Mouse (Mus musculus): ENCODE results near the gene F13a1.
A peak's percentile ranks its signal among the peaks of the same experiment; 100 is the strongest.

The F13a1 gene

DNA sequence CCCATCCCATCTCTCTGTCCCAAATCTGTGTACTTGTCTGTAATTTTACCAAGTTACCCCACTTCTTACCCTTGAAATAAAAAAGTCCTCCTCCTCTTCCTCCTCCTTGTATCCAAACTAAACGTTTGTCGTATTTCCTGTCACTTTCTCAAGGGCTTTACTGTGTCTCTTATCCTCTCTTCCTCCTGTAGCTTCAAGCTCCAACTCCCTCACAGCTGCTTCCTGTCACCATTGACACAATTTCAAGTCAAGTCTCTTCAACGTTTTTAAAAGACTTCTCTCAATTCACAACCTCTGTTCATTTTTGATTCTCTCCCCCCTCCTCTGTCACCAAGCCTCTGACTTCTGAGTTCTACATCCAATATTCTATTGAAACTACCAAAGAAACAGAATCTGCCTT, at the start of gene F13a1:
F13a1 (minus strand) TSS at position 119 of the 400 bp plus-strand sequence.
- no peak for DNase-seq

DNA sequence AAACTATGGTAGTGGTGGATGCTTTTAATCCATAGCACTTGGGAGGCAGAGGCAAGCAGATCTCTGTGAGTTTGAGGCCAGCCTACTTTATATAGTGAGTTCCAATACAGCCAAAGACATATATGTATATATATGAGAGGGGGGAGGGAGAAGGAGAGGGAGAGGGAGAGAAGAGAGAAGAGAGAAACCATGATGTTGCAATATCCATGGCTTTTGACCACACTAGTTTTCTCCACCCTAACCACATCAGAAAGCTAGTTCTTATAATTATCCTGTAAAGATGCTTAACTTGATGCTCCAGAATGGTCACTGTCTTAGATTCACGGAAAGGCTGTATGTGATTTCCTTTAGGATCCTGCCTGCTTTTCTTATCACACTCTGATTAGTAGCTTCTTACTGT, 41.6 kb upstream of the F13a1 start:
- no peak for DNase-seq

DNA sequence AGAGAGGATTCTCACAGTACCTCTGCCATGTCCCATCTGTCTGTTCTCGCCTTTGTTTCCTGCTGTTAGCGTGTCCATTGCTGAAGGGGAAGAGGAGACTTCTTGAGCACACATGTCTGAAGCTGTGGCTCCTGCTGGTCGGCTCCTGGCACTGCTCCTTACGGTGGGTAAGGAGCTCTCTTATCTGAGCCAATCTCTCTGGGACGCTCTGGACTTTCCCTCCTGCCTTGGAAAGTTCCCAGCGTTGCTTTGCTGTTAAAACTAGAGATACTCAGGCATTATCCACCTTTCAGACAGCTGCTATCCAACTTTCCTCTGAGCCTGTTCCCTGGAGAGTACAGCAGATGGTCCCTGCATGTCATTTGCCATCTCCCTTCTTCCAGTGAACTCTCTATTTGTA, 39.1 kb upstream of the F13a1 start:
- DNase-seq, result no peak

DNA sequence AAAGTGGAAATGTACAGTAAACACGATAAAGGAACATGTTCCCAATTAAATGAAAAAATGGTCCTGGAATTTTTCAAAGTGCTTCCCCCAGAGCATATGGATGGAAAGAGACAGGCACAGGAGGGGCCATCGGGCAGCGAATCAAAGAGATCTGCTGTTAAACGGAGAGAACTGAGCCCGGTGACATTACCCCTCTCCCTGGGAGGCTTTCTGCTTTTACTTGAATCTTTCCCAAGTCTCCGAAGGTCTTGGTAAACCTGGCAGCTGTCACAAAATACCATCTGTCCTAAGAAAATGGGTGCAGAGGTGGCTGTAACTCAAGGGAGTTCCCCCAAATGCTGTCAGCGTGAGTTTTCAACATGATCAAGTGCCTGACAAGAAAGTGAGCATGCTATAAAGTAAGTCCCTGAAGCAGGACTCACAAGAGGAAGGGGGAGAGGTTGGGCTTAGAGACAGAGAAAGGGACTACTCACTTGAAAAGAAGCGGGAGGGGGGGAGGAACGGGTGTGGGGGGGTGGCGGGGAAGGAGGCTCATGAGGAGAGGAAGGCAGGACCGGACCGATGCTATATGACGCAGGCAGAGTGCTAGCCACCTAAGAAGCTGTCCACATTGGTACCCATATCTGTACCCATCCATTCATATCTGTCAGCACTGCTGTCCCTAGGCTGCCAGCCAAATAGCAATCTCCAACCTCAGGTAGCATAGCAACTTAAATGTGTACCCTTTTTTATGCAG, 31.6 kb upstream of the F13a1 start:
- DNase-seq, result no peak

DNA sequence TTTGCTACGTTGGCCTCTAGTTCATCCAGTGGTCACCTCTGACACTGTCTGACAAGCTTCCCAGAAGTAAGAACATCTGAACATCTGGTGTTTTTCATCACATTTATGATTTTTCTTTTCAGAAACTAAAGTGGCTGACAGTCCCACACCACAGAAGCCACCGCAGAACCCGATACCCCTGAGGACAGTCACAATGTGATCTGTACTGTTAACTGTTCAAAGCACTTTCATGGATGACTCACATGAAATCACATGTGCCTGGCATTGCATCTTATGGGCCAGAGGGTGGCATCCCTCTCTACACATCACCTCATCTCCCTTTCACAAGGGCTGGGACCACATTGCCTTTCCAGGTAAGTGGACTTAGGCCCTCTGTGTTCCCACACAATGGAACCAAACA, 21.3 kb upstream of the F13a1 start:
- DNase-seq, result no peak

DNA sequence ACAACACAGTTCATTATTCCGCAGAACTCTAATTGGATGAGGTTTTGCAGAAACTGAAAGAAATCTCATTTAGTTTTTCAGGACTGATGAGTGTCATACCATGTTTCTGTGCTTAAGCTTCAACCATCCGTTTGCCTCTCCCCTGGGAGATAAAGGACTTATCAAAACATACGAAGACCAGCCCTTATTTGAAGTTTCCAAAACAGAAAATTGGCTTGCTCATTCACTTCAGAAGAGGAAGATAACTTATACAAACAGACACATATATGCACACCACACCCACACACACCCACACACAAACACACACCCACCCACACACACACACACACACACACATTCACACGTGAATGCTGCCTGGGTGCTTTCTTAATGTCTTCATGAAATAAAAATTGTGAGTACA, 20.8 kb upstream of the F13a1 start:
- no peak for DNase-seq

DNA sequence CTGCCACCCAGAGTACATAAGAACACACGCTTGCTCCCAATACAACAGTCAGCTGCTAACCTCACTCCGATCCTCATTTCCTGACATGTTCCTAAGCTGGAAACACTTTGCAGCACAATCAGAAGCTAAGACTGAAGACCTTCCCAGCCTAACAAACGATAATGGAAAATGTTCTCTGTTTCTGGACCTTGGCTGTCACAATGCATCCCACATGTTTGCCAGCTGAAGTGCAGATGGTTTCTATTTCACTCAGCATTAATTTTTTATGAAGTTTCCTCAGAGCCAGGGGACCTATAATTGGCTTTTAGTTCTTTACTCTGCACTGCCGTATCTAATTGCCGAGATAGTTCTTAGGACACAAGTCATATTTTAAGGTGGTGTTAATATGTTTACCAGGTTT, 10.8 kb upstream of the F13a1 start:
- no peak for DNase-seq

DNA sequence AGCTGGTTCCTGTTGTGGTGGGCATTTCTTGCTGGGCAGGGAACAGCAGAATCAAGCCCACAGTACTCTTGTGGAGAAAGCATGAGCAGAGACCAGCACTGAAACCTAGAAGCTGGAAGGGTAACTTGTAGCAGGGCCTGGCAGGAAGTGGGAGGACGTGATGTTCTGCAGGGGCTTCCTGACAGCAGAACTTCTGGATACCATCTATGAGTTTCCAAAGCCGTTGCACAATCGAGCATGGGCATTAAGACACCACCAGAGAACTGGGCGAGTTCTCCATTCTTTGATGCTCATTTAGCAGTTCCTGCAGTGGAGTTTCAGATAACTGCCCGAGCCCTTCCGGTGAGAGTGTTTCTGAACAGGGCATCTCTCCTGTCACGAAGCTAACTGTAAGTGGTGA, 6.6 kb upstream of the F13a1 start:
- no peak for DNase-seq

DNA sequence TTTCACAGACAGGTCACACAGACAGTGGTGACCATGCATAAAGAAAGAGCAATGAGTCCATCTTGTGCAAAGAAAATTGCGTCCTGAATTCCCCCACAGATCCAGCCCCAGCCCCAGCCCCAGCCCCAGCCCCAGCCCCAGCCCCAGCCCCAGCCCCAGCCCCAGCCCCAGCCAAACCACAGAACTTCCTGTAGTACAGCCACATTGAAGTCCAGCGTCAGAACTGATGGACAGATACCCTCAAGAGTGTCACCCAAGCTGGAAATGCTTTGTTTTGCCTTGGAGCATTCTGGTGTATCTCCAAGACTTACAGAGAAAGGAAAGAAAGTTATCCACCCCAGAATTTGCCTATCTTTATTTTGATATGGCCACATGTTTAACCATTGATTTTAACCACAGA, 413 bp downstream of the F13a1 start:
- DNase-seq, result no peak

DNA sequence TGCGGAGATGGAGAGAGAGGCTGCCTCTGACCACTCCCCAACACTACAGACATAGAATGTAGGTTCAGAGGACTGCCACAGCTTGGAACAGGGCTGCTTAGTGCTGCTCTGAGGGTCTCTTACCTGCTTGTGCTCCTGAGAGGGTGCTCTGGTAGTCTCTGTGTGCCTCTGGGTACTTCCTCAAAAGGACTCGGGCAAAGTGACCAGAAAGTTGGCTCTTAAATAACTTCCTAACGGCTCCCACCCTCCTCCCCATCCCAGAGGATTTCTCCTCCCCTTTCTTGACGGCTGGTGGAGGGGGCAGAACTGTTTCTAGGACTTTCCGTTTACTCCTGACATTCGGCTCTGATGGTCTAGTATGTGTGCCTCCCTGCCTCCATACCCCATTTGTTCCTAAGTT, 1.0 kb downstream of the F13a1 start:
- DNase-seq, result no peak

DNA sequence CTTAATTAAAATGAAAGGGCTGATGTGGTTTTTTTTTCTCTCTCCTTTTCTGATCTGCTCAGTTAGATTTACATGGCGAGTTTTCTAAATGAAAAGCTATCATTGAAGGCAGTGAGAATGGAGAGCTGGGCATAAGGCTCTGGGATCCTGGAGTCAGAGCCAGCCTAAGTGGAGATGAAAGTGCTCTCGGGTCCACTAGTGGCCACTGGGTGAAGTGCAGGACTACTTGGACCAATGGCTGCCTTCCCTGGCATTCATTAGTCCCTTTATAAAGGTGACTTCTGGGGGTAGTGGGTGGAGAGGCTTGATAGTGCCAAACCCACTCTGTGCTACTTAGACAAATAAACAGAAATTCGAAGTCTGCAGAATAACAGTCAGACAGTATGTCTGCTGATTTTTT, 5.0 kb downstream of the F13a1 start:
- peak; percentile 8 to 9 for DNase-seq

DNA sequence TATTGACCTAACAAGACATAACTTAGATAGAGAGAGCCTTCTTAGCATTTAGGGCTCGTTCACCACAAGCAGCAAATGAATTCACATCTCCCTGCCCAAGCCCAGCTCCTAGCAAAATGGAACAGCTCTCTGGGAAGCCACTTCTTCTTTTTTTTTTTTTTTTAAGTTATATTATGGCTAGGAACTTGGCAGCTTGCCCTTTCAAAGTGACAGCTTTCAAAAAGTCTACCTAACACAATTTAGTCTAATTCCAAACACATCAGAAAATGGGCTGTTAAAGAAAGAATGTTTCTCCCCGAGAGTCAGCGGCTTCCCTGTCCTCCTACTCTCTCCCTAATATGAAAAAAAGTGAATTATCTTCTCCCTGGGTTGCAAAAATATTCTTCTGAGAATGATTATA, 15.3 kb downstream of the F13a1 start:
- no peak for DNase-seq

DNA sequence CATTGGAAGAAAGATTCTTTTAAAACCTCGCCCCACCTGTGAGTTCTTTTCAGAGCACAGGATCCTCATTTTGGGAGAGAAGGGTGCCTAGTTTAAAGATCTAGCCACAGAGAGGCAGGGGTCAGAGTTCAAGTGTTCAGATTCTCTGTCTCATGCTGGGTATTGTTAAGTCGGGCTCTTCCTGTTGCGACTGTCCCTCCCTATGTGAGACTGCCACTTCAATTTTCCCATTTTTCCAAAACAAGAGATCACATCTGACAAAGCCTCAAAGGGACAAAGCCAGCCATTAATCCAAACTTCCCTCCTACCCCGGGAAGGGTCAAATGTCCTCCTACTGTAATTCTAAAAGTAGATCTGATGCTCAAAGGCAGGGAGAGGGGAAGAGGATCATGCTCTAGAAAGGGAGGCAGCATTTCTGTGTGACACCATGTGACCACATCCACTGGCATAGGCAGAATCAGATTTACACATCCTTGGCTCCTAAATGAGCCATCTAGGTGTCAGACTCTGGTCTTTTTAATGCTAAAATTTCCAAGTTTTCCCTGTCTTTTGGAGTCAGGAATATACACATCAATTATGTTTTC, 24.0 kb downstream of the F13a1 start:
- no peak for DNase-seq

DNA sequence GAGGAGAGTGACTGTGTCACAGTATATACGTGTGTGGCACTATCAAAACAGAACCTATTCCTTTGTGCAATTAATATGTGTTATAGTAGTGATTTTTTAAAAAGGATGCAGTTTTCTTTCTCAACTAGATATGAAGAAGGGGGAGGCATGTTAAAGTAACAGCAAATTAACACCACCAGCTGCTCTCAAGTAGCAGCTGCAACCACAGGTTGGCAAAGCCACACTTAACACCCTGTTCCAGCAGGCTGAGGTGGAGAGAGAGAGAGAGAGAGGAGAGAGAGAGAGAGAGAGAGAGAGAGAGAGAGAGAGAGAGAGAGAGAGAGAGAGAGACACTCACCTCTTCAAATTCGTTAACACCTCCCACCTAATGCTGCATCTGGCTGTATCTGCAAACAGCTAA, 28.5 kb downstream of the F13a1 start:
- no peak for DNase-seq

DNA sequence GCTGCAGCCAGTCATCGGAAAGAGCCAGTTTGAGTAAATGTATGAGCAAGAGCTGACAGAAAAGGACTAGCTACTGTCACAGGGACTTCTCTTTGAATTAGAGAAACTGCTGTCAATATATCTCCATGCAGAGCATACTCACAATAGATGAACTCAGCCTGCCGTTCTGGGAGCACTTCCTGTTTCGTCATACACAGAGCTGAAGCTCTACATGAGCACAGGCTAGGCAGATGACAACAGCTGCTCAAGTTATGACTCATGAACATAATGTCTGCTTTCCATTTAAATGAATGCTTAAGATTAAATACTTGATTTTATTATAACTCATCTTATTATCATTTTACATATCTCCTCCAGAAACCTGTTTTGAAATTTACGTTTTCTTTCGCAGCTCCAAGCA, 39.3 kb downstream of the F13a1 start:
- no peak for DNase-seq

DNA sequence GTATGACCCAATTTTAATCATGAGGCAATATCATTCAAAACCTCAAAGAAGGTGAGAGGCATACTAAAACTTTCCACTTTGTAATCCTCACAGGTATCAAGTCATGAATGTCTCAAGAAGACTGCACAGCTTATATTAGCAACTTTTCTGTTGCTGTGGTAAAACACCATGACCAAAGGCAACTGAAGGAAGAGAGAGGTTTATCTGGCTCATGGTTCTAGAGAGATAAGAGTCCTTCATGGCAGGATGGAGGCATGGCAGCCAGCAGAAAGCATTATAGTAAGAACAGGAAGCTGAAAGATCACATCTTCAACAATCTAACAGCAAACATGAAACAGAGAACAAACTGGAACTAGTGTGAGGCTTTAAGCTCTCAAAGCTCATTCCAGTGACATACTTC, 43.8 kb downstream of the F13a1 start:
- DNase-seq, result no peak

DNA sequence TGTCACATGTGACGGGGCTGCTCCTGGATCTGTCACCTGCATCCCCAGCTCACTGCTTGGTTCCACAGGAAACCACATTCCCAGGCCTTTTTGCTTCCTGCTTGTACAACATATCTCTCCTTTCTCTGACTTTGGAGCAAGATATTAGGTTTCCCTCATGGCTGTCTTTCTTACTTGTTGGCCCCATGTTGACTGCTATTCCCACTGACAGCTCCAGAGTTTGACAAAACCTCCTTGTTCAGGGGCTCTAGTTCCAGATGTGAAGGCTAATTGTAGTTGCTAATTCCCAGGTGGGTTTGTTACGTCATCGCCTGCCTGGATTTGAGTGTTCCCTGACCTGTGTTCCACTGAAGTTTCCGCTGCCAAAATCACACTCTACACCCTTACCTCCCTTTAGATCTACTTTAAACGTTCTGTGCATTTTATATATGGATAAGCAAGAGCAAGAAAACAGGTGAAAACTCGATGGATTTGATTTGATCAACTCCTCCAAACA, 50.8 kb downstream of the F13a1 start:
- DNase-seq, result no peak

DNA sequence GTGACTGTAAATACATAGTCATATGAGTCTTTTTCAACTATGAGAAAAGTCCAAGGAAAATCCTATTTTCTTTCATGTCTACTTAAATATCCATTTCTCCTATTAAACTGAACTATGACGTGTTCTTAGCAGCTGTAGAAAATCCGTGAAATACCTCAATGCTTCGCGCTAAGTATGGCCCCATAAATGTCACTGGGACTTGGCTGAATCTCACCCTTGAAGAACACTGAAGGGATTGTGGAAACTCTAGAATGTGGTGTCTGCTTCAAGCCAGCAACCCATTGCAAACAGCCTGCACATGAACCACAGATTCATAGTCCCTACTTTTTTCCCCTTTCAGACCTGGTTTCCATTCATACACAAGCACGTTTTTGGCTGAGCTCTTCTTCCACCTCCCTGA, 56.5 kb downstream of the F13a1 start:
- DNase-seq, result no peak

DNA sequence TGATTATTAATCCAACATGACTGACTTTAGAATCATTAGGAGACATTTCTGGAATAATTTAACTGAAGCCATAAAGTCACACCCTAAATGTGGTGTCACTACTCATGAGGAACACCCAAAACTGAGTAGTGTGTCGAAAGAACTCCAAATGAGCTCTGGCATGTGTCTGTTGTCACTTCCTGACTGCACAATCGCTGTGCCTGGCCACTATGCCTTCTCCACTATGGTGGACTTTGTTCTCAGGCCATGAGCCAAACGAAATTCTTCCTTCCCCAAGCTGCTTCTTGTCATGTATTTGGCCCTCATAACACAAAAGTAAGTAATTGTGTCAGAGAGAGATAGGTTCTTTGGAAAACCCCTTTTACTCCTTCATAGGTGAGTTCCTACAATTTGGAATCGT, 61.7 kb downstream of the F13a1 start:
- no peak for DNase-seq

DNA sequence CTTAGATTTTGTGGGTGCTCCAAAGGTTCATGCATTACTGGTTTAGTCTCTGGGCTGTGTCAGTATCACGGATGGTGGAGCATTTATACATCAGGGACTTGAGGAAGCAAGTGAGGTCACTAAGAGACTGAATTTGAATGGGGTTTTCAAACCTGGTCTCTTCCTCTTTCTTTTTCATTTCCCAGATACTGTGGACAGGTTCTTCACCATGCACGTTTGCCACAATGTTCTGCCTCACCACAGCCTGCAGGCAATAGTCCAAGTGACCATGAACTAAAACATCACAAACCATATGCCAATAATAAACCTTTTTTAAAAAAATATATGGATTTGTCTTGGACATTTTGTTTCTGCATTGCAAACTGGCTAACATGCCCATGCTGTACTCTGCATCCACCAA, 77.0 kb downstream of the F13a1 start:
- DNase-seq, result no peak

DNA sequence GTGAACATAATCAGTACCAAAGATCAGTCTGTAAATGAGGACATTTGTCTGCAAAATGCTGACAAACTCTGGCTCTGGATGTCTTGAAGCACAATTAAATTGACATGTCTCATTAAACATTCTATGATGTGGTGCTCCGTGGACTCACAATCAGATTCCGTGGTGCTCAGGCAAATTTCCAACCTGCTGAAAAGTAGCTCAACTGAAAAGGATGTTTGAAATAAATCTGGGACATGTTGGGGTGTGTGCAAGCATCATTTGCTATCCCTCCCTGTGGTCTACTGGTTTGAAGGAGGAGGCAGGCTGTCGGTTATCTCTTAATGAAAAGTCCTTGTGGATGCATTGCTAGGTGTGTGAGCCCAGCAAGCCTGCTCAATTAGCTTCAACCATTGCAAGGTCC, 77.8 kb downstream of the F13a1 start:
- no peak for DNase-seq

DNA sequence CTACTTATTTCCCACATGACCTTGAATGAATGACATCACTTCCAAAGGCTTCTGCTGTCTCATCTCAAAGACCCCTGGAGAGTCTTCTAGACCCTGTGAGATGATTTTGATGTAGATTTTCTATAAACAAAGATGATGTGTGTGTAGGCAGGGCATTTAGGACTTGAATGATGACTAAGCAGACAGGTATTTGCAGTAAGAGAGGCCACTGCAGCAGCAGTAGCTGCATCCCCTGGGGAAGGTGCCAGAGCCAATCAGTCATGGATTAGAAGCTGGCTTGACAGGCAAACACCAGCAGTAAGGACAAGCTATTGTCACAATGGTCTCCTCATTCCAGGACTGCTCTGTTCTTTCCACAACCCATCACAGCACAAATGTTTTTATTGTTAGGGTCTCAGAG, 87.1 kb downstream of the F13a1 start:
- DNase-seq, result no peak

DNA sequence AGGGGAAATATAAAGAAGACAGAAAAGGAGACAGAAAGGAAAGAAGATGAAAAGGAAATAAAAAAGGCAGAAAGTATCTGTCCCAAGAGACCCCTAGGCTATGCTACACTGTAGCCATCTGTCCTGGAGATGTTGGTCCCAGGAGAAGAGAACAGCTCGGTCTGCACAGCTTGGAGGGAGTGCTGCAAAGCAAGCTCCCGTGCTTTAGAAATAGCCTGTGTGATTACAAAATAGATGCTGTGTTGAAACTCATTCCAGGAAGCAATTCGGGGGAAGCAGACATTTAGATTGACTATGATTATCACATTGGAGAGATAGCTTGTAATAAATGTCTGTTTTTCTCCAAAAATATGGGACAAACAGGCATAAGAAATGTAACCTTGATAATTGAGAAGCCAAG, 91.0 kb downstream of the F13a1 start:
- DNase-seq, result no peak

DNA sequence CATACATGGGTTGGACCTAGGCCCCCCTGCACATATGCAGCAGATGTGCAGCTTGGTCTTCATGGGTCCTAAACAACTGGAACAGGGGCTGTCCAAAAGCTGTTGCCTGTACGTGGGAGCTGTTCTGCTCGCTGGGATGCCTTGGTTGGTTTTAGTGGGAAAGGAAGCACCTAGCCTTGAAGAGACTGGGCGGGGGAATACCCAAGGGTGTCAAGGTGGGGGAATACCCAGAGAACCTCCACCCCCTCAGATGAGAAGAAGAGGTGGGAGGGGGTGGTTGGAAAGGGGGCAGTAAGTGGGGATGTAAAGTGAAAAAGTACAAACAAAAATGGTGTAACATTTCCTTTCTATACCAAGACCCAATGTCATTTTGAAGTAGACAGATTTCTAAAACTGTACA, 95.1 kb downstream of the F13a1 start:
- DNase-seq, result no peak

DNA sequence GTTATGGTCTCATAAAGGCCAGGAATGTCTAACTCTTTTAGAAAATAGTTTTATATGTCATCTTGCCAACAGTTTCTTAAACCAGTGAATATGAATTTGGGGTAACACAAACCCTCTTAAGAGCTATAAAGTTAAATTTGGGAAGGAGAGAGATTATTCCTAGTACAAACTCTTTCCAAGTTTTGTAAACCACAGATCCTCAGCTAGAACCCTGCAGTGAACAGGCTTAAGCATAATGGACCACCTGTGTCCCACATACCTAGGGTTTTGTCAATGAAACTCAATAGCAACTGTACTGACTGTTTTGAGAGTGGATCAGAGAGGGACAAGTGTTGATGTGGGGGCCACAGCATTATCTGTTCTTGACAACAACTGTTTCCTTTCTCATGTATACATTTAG, 96.4 kb downstream of the F13a1 start:
- no peak for DNase-seq
